Mouse (Mus musculus) MEL (cell line): ENCODE measurements at regions not wholly inside any gene's neighbourhood (a gene's known extent, or its start where the extent isn't known, plus 50 kb on each side); places are given as distances from the start of the nearest gene placed in this dataset.

Experiments
- CHD2 ChIP-seq: IDR thresholded peaks from 2 replicates; pipeline ENCODE4 v1.6.1; 2011; ENCODE audit warnings: low read length, improper control_type of control experiment
- CTCF ChIP-seq, 3 experiments: IDR thresholded peaks in 2 of 3; conservative IDR thresholded peaks in 1 of 3; 2 replicates each; pipeline ENCODE4 v1.5.1; 2011 to 2012; ENCODE audit warnings: low read length in 3 of 3, low read depth in 2 of 3, mild to moderate bottlenecking in 2 of 3, improper control_type of control experiment in 1 of 3, inconsistent platforms in 1 of 3, mixed read lengths in 1 of 3, moderate library complexity in 1 of 3; ENCODE audit not compliant: control insufficient read depth in 1 of 3, insufficient read depth in 1 of 3, poor library complexity in 1 of 3, severe bottlenecking in 1 of 3
- ELF1 ChIP-seq: IDR thresholded peaks from 2 replicates; pipeline ENCODE4 v1.6.1; 2014; ENCODE audit warnings: low read depth, mild to moderate bottlenecking, inconsistent platforms, low read length, improper control_type of control experiment, moderate library complexity
- GABPA ChIP-seq: IDR thresholded peaks from 2 replicates; pipeline ENCODE4 v1.6.1; 2012; ENCODE audit warnings: low read depth, mild to moderate bottlenecking, inconsistent platforms, low read length, improper control_type of control experiment, moderate library complexity
- MAFK ChIP-seq: IDR thresholded peaks from 2 replicates; pipeline ENCODE4 v1.6.1; 2011; ENCODE audit warnings: low read depth, mild to moderate bottlenecking, low read length, improper control_type of control experiment, borderline replicate concordance
- MAX ChIP-seq: IDR thresholded peaks from 2 replicates; pipeline ENCODE4 v1.6.1; 2011; ENCODE audit warnings: low read length, improper control_type of control experiment
- MAZ ChIP-seq: IDR thresholded peaks from 2 replicates; pipeline ENCODE4 v1.6.1; 2012; ENCODE audit warnings: low read depth, mild to moderate bottlenecking, inconsistent platforms, low read length, improper control_type of control experiment
- MYC ChIP-seq: IDR thresholded peaks from 2 replicates; pipeline ENCODE4 v1.6.1; 2011; ENCODE audit warnings: low read depth, mild to moderate bottlenecking, low read length, improper control_type of control experiment, moderate library complexity
- POLR2A ChIP-seq, 2 experiments: IDR thresholded peaks; 2 replicates each; pipeline ENCODE4 v1.6.1; 2011 to 2012; ENCODE audit warnings: low read length in 2 of 2, mild to moderate bottlenecking in 2 of 2, control low read depth in 1 of 2, improper control_type of control experiment in 1 of 2, low read depth in 1 of 2, moderate library complexity in 1 of 2; ENCODE audit not compliant: control insufficient read depth in 1 of 2, insufficient read depth in 1 of 2, poor library complexity in 1 of 2
- POLR2AphosphoS2 ChIP-seq: IDR thresholded peaks from 2 replicates; pipeline ENCODE4 v1.6.1; 2011; ENCODE audit warnings: low read length, improper control_type of control experiment
- RAD21 ChIP-seq: IDR thresholded peaks from 2 replicates; pipeline ENCODE4 v1.6.1; 2011; ENCODE audit warnings: mild to moderate bottlenecking, low read depth, low read length, improper control_type of control experiment
- TCF12 ChIP-seq: IDR thresholded peaks from 2 replicates; pipeline ENCODE4 v1.6.1; 2014; ENCODE audit warnings: low read depth, mild to moderate bottlenecking, inconsistent platforms, low read length, improper control_type of control experiment, moderate library complexity
- ZC3H11A ChIP-seq: IDR thresholded peaks from 2 replicates; pipeline ENCODE4 v1.6.1; 2012; ENCODE audit warnings: low read depth, mild to moderate bottlenecking, inconsistent platforms, low read length, improper control_type of control experiment
- ZMIZ1 ChIP-seq: IDR thresholded peaks from 2 replicates; pipeline ENCODE4 v1.6.1; 2012; ENCODE audit warnings: low read depth, mild to moderate bottlenecking, inconsistent platforms, low read length, improper control_type of control experiment, moderate library complexity

DNA sequence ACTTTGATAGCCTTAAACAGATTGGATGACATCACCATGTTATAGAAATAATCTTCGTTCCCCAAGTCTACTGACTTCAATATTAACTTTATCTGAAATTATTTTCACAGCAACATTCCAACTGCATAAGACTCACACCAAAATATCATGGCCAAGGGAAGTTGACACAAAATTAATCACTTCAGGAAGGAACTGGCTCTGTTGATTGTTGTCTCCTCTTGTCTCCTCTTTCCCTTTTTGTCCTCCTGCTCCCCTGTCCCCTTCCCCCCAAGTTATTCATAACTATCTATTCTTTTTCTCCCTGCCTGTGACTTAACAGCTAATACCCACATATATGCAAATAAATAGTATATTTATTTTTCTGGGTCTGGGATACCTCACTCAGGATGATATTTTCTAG lies 67.6 kb upstream of the Arsj start:
- TF ChIP-seq MYC = no peak
- no peak for TF ChIP-seq POLR2A (IDR thresholded peaks at IDR 0.05; ENCODE audit: control insufficient read depth in 1 of 2, insufficient read depth in 1 of 2, low read depth in 1 of 2, low read length in 2 of 2, poor library complexity in 1 of 2)
- no peak for TF ChIP-seq CTCF (IDR thresholded peaks at IDR 0.05 in 2 of 3, conservative IDR thresholded peaks at IDR 0.05 in 1 of 3; ENCODE audit: control insufficient read depth in 1 of 3, insufficient read depth in 1 of 3, low read depth in 2 of 3, low read length in 3 of 3, poor library complexity in 1 of 3, severe bottlenecking in 1 of 3)
- TF ChIP-seq RAD21 = no peak
- no peak for TF ChIP-seq GABPA
- no peak for TF ChIP-seq POLR2AphosphoS2
- no peak for TF ChIP-seq MAX
- TF ChIP-seq ZC3H11A = no peak
- TF ChIP-seq ELF1 = no peak
- no peak for TF ChIP-seq CHD2
- 0 out of 2 replicates have a peak, but pooled peaks have one; percentile 16 for TF ChIP-seq TCF12
- no peak for TF ChIP-seq ZMIZ1
- no peak for TF ChIP-seq MAZ
- TF ChIP-seq MAFK = no peak
